Mouse (Mus musculus): ENCODE measurements around the gene Ankrd10. TPM values are rescaled to one million over a fixed set of nuclear protein-coding genes. Genes with fewer than 3 reads are reported as not detected.

The Ankrd10 gene
- polyA plus RNA-seq, 1 experiment from 2014 or later = 77.6 TPM

Small RNAs within 50 kb of the gene (microRNA-seq; reads per million reads assigned to microRNA genes)
- gene Mir7238 (ENCODE audit: borderline number of aligned reads) = not detected

Other genes with a start within 250 kb of the Ankrd10 start
- 2.0 and 2.1 TPM in 2 replicates for gene Rab20, start 157.0 kb downstream of the Ankrd10 start, polyA plus RNA-seq (2014; fragmentation: Nextera tagmentation; extraction: Ambion mirVana)
- gene Naxd, start 138.3 kb downstream of the Ankrd10 start, polyA plus RNA-seq (2014; fragmentation: Nextera tagmentation; extraction: Ambion mirVana) = 95.1 and 103 TPM in 2 replicates
- gene Cars2, start 85.0 kb downstream of the Ankrd10 start, polyA plus RNA-seq (2014; fragmentation: Nextera tagmentation; extraction: Ambion mirVana) = 22.5 and 23.6 TPM in 2 replicates
- 35.9 and 36.9 TPM in 2 replicates for gene Ing1, start 80.2 kb downstream of the Ankrd10 start, polyA plus RNA-seq (2014; fragmentation: Nextera tagmentation; extraction: Ambion mirVana)
- 0.26 TPM in 1 of 2 replicates, not detected in the other for gene 1700016D06Rik, start 65.3 kb upstream of the Ankrd10 start, polyA plus RNA-seq (2014; fragmentation: Nextera tagmentation; extraction: Ambion mirVana)
- 45.7 and 48.1 TPM in 2 replicates for gene Arhgef7, start 92.0 kb upstream of the Ankrd10 start, polyA plus RNA-seq (2014; fragmentation: Nextera tagmentation; extraction: Ambion mirVana)
- not detected in 2 replicates for gene Tex29, start 204.7 kb upstream of the Ankrd10 start, polyA plus RNA-seq (2014; fragmentation: Nextera tagmentation; extraction: Ambion mirVana)